Mouse (Mus musculus) gastrocnemius, postnatal 25 days (tissue): ENCODE measurements around the gene Vps13c. TPM values are rescaled to one million over a fixed set of nuclear protein-coding genes. Genes with fewer than 3 reads are reported as not detected.
A peak's percentile ranks its signal among the peaks of the same experiment; 100 is the strongest.

ENCODE experiments used
- DNase-seq: peaks from one replicate; pipeline ENCODE4 v3.0.0; 2022
- total RNA-seq, 2 experiments: library from RNA; stranded (reverse); gene quantifications; 1 replicate in 1 of 2; 2 replicates in 1 of 2; pipeline ENCODE4 v1.2.3; 2021

Vps13c gene
- total RNA-seq, 2 experiments from 2014 or later: 23.7 to 25.4 TPM

DNA sequence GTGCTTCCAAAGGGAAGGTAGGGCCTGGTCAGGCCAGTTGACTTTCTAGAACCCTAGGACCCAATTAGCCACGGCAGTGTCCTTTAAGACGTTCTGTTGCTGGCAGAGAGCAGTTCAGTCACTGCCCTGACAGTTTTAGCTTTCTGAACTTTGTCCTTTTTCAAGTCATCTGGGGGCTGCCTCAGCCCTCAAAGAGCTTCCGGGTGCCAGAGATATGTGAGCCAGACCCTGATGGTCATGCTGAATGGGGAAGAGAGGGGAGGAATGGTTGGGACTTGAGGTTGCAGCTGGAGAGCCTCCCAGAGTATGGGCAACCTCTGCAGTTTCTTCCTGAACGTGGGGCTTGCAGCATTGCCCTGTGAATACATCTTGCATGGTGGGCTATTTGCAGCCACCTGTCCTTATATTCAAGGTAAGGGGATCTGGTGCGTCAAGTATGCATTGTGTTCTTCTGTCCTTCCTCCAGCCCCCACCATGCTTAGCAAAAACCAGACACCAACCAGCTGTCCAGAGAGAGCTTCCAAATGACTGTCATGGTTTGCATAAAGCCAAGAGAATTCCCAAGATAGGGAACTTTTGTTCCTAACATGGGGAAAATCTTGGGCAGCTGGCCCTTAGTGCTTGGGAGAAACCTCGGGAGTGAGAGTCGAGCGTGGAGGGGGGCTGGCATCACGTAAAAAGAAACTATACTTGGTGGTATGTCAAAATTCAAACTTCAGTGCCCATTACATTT, 182.3 kb downstream of the Vps13c start:
- DNase-seq: peak; percentile 21

DNA sequence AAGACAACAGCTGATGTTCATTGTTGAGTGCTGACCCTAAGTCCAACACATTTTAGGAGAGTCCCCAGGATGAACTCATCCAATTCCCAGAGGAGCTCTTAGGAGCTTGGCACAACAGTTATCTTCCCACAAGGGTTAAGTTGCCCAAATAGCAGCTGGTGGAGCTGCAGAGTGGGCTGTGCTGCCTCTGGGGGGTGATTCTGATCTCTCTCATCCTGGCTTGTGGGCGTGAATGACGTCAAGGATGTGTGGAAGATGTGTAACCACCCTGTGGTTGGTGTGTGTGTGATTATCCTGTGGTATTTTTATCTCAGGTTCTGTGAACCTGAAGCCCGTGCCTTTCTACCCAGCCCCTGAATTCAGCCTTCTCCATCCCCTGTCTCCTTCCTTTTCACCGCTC, 188.4 kb downstream of the Vps13c start:
- no peak for DNase-seq

DNA sequence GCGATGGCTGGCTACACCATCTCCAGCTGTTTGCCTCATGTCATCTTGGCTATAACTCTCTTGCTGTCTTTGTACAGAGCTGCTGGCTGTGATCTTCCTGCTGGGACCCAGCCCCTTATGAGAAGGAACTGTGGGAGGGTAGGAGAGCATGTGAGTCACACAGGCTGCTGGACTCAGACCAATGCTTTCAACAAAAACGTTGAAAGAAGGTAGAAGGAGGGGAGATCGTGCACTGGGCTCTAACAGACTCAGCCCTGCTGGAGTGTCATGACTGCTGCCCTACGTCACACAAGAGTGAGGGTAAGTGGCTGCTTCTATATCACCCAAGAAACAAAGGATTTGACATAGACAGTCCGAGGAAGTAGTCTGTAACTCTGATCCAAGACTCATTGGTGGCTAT, 193.6 kb downstream of the Vps13c start:
- no peak for DNase-seq

Other genes starting within 250 kb of the Vps13c start
- gene C2cd4b, start 81.0 kb upstream of the Vps13c start, total RNA-seq: under 1 TPM; 0.20 to 0.27 TPM
- gene C2cd4a, start 8.1 kb upstream of the Vps13c start, total RNA-seq: under 1 TPM in 1 of 2 experiments, not detected in 1; 0.38 TPM